Mouse (Mus musculus): ENCODE results near the gene Serpina1e. TPM values are rescaled to one million over a fixed set of nuclear protein-coding genes. Genes with fewer than 3 reads are reported as not detected.

The Serpina1e gene
- polyA plus RNA-seq (2014; fragmentation: Nextera tagmentation; extraction: Ambion mirVana), result not detected in 2 replicates

DNA sequence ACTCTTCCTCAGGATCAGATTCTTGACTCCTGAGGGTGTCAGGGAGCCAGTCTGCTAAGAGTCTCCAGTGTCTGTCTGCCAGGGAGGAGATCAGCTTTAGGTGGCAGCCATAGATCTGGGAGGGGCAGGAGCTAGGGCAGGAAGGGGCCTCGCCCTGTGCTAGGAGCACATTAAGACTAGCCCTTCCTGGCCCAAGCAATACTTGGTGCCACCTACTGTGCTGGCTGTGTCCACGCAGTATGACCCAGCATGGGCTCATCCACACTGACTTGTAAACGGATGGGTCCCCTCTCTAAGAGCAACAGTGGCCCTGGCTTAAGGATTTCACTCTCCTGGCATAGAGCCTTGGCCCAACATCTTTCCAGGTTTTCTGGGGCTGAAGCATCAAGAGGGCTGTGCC is at the start of gene Serpina1e:
Gene Serpina1e (minus strand): TSS at position 178 of the 400 bp plus-strand sequence.
- Histone ChIP-seq H3K9ac (ENCODE audit: low read depth, low read length) (no peak within 1 kb of the TSS), H3K27me3 (replicated peaks; ENCODE audit: control insufficient read depth, insufficient read depth, low read length) (no peaks in the 10 kb centered on the region), H3K9me3 (ENCODE audit: control insufficient read depth, low read length) (no peaks in the 10 kb centered on the region), H3K4me3 (ENCODE audit: low read depth, low read length) (no peak within 1 kb of the TSS), H3K4me1 (ENCODE audit: control insufficient read depth, insufficient read depth, low read length) (no peaks in the 10 kb centered on the region), H3K27ac (replicated peaks; ENCODE audit: low read depth, low read length) (no peak within 1 kb of the TSS), H3K4me2 (ENCODE audit: low read depth, low read length) (no peak within 1 kb of the TSS), H3K36me3 (ENCODE audit: control insufficient read depth, insufficient read depth, low read length) (no peaks in the 10 kb centered on the region)
- no peak for ATAC-seq (ENCODE audit: low read depth)
- DNase-seq (ENCODE audit: low spot score), result no peak
- 84% methylated on average over 3 of the region's 3 CpGs for WGBS

DNA sequence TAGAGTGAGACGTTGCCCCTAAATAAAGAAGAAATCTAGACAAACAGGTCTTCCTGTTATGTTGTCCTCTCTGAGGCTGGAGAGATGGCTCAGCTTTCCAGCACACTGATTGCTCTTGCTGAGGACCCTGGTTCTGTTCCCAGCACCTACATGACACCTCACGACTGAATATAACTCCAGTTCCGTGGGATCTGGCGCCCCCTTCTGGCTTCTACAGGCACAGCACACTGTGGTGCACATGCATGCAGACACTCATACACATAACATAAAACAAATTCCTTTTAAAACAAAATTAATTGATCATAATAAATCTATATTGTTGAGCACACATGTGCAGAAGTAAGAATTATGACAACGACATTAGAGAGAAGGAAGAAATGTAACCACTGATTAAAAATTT is 45.9 kb upstream of the Serpina1e start:
- DNase-seq (ENCODE audit: low spot score) (no peak), ATAC-seq (ENCODE audit: low read depth) (no peak)
- WGBS, result 78% methylated on average over 5 of the region's 5 CpGs
- no peaks in the 10 kb centered on the region for H3K36me3 ChIP-seq (ENCODE audit: control insufficient read depth, insufficient read depth, low read length)
- no peak overlapping the region for H3K4me2 ChIP-seq (ENCODE audit: low read depth, low read length)
- H3K4me3 ChIP-seq (ENCODE audit: low read depth, low read length), result no peak overlapping the region
- H3K9me3 ChIP-seq (ENCODE audit: control insufficient read depth, low read length), result peaks cover 5% of the 10 kb centered on the region; the same call in 1 of the 2 replicates
- no peaks in the 10 kb centered on the region for H3K27me3 ChIP-seq (replicated peaks; ENCODE audit: control insufficient read depth, insufficient read depth, low read length)
- H3K4me1 ChIP-seq (ENCODE audit: control insufficient read depth, insufficient read depth, low read length), result no peaks in the 10 kb centered on the region
- H3K9ac ChIP-seq (ENCODE audit: low read depth, low read length), result no peak overlapping the region
- no peak overlapping the region for H3K27ac ChIP-seq (replicated peaks; ENCODE audit: low read depth, low read length)

DNA sequence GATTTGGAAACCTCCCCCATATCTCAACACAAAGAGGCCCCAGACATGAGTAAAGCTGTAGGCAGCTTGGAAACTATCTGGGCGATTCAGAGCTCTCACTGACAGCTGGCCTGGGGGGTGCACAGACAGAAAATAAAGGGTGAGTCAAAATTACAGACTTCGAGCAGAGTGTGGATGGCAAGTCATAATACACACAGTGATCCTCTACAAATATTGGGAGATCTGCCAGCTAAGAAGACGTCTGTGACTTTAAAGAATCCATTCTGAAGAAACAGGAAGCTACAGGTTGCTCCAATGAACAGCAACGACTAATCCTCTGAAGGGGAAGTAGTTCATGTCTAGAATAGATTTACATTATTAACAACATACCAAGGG is 44.5 kb upstream of the Serpina1e start:
- H3K4me3 ChIP-seq (ENCODE audit: low read depth, low read length), result no peak overlapping the region
- ATAC-seq (ENCODE audit: low read depth) (peak; percentile 47; the same call in 1 of the 2 replicates), DNase-seq (ENCODE audit: low spot score) (peak; percentile 21)
- WGBS, result 53% methylated on average over 4 of the region's 4 CpGs
- peaks cover 5% of the 10 kb centered on the region; the same call in 1 of the 2 replicates for H3K9me3 ChIP-seq (ENCODE audit: control insufficient read depth, low read length)
- H3K27ac ChIP-seq (replicated peaks; ENCODE audit: low read depth, low read length), result no peak overlapping the region
- no peak overlapping the region for H3K9ac ChIP-seq (ENCODE audit: low read depth, low read length)
- H3K4me2 ChIP-seq (ENCODE audit: low read depth, low read length), result no peak overlapping the region
- no peaks in the 10 kb centered on the region for H3K27me3 ChIP-seq (replicated peaks; ENCODE audit: control insufficient read depth, insufficient read depth, low read length)
- no peaks in the 10 kb centered on the region for H3K4me1 ChIP-seq (ENCODE audit: control insufficient read depth, insufficient read depth, low read length)
- H3K36me3 ChIP-seq (ENCODE audit: control insufficient read depth, insufficient read depth, low read length), result no peaks in the 10 kb centered on the region

DNA sequence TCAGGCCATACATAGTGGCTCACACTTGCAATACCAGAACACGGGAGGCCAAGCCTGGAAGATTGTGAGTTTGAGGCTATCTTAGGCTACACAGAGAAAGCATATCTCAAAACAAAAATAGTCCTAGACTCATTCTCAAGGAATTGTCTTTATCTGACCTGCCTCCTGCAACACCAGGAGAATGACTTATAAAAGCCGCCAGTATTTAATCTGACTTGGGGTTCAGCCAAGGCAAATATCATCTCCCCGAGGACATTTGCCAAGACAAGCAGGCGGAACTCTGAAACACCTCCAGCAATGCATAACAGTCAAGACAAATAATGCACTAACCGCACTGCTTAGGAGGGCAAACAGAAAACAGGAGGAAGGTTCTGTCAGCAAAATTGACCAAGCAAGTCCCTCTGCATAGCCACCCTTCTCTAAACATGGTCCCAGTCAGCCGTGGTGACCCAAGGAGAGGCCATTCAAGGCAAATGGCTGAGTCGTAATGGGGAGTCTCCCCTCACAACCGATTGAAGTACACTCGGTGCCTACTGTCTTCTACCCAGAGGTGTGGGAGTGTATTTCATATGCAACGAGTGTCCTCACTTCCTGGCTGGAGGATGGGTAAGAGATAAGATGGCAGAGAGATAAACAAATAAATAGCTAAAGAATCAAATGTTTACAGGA is 43.9 kb upstream of the Serpina1e start:
- Histone ChIP-seq H3K4me2 (ENCODE audit: low read depth, low read length) (no peak overlapping the region), H3K9ac (ENCODE audit: low read depth, low read length) (no peak overlapping the region), H3K4me3 (ENCODE audit: low read depth, low read length) (no peak overlapping the region), H3K27ac (replicated peaks; ENCODE audit: low read depth, low read length) (no peak overlapping the region), H3K27me3 (replicated peaks; ENCODE audit: control insufficient read depth, insufficient read depth, low read length) (no peaks in the 10 kb centered on the region), H3K4me1 (ENCODE audit: control insufficient read depth, insufficient read depth, low read length) (no peaks in the 10 kb centered on the region), H3K9me3 (ENCODE audit: control insufficient read depth, low read length) (peaks cover 5% of the 10 kb centered on the region; the same call in 1 of the 2 replicates), H3K36me3 (ENCODE audit: control insufficient read depth, insufficient read depth, low read length) (no peaks in the 10 kb centered on the region)
- DNase-seq (ENCODE audit: low spot score) (peak; percentile 67), ATAC-seq (ENCODE audit: low read depth) (peak; percentile 44; the same call in 1 of the 2 replicates)
- WGBS, result 65% methylated on average over 10 of the region's 10 CpGs

DNA sequence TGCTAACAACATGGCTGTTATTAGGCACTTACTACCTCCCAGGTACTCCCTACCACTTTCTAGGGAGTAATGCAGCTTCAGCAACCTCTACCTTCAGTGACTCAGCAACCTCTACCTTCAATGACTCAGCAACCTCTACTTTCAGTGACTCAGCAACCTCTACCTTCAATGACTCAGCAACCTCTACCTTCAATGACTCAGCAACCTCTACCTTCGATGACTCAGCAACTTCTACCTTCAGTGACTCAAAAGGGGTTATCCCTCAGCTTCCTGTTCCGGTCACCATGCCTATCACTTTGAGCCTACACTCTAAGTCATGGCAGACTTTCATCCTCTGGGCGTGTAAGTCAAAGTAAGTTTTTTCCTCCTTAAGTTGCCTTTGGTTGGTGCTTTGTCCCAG is 41.8 kb upstream of the Serpina1e start:
- Histone ChIP-seq H3K9me3 (ENCODE audit: control insufficient read depth, low read length) (peaks cover 5% of the 10 kb centered on the region; the same call in 1 of the 2 replicates), H3K27ac (replicated peaks; ENCODE audit: low read depth, low read length) (no peak overlapping the region), H3K36me3 (ENCODE audit: control insufficient read depth, insufficient read depth, low read length) (no peaks in the 10 kb centered on the region), H3K4me1 (ENCODE audit: control insufficient read depth, insufficient read depth, low read length) (no peaks in the 10 kb centered on the region), H3K9ac (ENCODE audit: low read depth, low read length) (no peak overlapping the region), H3K4me3 (ENCODE audit: low read depth, low read length) (no peak overlapping the region), H3K4me2 (ENCODE audit: low read depth, low read length) (no peak overlapping the region), H3K27me3 (replicated peaks; ENCODE audit: control insufficient read depth, insufficient read depth, low read length) (no peaks in the 10 kb centered on the region)
- ATAC-seq (ENCODE audit: low read depth) (no peak), DNase-seq (ENCODE audit: low spot score) (no peak)
- 91% methylated on average over 3 of the region's 3 CpGs for WGBS

DNA sequence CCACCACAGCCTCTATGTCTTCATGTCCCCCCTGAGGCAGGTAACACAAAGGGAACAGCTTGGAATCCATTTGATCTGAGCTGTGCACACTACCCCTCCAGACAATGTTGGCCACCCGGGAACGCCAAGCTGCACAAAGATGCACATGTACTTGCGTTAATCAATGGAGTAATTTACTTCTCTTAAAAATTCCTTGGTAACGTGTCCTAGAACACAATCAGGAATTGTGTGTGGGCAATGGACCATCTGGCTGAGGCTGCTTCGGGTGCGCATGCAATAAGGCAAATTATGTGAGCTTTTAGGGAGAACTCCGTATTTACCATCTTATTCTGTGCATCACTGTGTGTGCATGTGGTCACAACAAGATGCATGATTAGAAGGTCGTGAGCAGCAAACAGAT is 40.8 kb upstream of the Serpina1e start:
- Histone ChIP-seq H3K9me3 (ENCODE audit: control insufficient read depth, low read length) (peaks cover 3% of the 10 kb centered on the region; the same call in 1 of the 2 replicates), H3K4me2 (ENCODE audit: low read depth, low read length) (no peak overlapping the region), H3K4me3 (ENCODE audit: low read depth, low read length) (no peak overlapping the region), H3K4me1 (ENCODE audit: control insufficient read depth, insufficient read depth, low read length) (no peaks in the 10 kb centered on the region), H3K9ac (ENCODE audit: low read depth, low read length) (no peak overlapping the region), H3K27me3 (replicated peaks; ENCODE audit: control insufficient read depth, insufficient read depth, low read length) (no peaks in the 10 kb centered on the region), H3K27ac (replicated peaks; ENCODE audit: low read depth, low read length) (no peak overlapping the region), H3K36me3 (ENCODE audit: control insufficient read depth, insufficient read depth, low read length) (no peaks in the 10 kb centered on the region)
- ATAC-seq (ENCODE audit: low read depth), result no peak
- WGBS, result 85% methylated on average over 8 of the region's 8 CpGs
- no peak for DNase-seq (ENCODE audit: low spot score)

DNA sequence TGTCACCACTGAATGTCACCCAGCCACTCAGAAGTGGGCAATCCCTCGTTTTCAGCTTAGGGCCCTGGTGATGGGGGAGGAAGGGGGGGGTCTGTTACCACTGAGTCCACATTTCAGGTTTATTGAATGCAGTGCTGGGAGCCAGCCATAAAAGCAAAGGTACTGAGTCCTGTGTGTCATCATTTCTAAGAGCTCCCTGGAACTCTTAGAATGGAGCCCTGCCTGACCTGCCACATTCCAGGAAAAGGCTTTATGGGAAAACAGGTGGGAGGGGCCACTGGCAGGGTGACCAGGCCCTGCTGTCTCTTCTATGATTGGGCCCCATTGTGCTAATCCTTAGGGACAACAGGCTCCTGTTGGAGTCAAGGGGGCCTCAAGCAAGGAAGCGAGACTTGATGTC is 37.7 kb upstream of the Serpina1e start:
- 44% methylated on average over 2 of the region's 2 CpGs for WGBS
- no peak overlapping the region for H3K9ac ChIP-seq (ENCODE audit: low read depth, low read length)
- H3K27ac ChIP-seq (replicated peaks; ENCODE audit: low read depth, low read length), result no peak overlapping the region
- no peaks in the 10 kb centered on the region for H3K4me1 ChIP-seq (ENCODE audit: control insufficient read depth, insufficient read depth, low read length)
- no peaks in the 10 kb centered on the region for H3K9me3 ChIP-seq (ENCODE audit: control insufficient read depth, low read length)
- no peaks in the 10 kb centered on the region for H3K36me3 ChIP-seq (ENCODE audit: control insufficient read depth, insufficient read depth, low read length)
- ATAC-seq (ENCODE audit: low read depth) (no peak), DNase-seq (ENCODE audit: low spot score) (no peak)
- H3K4me2 ChIP-seq (ENCODE audit: low read depth, low read length), result no peak overlapping the region
- no peak overlapping the region for H3K4me3 ChIP-seq (ENCODE audit: low read depth, low read length)
- H3K27me3 ChIP-seq (replicated peaks; ENCODE audit: control insufficient read depth, insufficient read depth, low read length), result no peaks in the 10 kb centered on the region

DNA sequence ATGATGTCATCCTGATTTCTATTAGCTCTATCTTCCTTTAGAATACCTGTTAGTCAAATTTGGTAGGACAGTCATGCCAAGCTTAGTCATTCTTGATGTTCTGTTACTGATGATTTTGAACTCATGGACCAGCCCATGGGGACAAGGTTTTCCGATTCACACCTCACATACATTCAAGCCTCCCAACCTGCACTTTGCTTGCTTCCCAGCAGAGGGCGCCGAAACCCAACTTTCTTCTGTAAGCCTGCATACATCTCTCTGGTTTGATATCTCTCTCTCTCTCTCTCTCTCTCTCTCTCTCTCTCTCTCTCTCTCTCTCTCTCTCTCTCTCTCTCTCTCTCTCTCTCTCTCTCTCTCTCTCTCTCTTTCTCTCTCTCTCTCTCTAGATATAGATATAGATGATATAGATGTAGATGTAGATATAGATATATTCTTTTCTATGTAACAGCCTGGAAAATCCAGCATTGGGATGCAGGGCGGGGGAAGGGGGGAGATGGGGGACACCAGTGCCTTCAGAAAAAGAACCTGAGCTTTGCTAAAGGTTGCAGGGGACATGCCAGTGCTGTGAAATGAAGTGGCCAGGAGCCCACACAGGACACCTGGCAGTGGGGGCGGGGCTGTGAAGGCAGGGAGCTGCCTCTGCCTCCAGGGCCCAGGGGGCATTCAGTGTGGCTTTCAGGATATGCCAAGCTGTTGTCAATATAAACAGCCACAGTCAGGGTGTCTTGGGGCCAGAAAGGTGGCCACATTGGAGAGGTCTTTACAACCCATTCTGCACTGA is 36.7 kb upstream of the Serpina1e start:
- no peaks in the 10 kb centered on the region for H3K9me3 ChIP-seq (ENCODE audit: control insufficient read depth, low read length)

More for the DNA sequence above, 36.7 kb upstream of the Serpina1e start:
- Histone ChIP-seq H3K27ac (replicated peaks; ENCODE audit: low read depth, low read length) (no peak overlapping the region), H3K27me3 (replicated peaks; ENCODE audit: control insufficient read depth, insufficient read depth, low read length) (no peaks in the 10 kb centered on the region), H3K36me3 (ENCODE audit: control insufficient read depth, insufficient read depth, low read length) (no peaks in the 10 kb centered on the region), H3K4me3 (ENCODE audit: low read depth, low read length) (no peak overlapping the region), H3K4me1 (ENCODE audit: control insufficient read depth, insufficient read depth, low read length) (no peaks in the 10 kb centered on the region), H3K9ac (ENCODE audit: low read depth, low read length) (no peak overlapping the region), H3K4me2 (ENCODE audit: low read depth, low read length) (no peak overlapping the region)
- 41% methylated on average over 5 of the region's 5 CpGs for WGBS
- DNase-seq (ENCODE audit: low spot score), result peak; percentile 54
- no peak for ATAC-seq (ENCODE audit: low read depth)
